Mouse (Mus musculus): ENCODE data around the gene Zfp987.
"Not testable (repeated sequence)": the region's sequence is repeated elsewhere in the genome, so short reads cannot be mapped to it uniquely, and the experiment has no call there.

The Zfp987 gene

GRCm38 (mm10) chr4:146096998-146097397, at the start of gene Zfp987:
Zfp987 (plus strand) TSS chr4:146097298.
- DNase-seq (ENCODE audit: extremely low spot score, low read depth, low spot score), result not testable (repeated sequence)

GRCm38 (mm10) chr4:146052536-146052935, 44.6 kb upstream of the Zfp987 start:
- DNase-seq (ENCODE audit: extremely low spot score, low read depth, low spot score), result not testable (repeated sequence)

- DNase-seq (ENCODE audit: extremely low spot score, low read depth, low spot score), result not testable (repeated sequence)
These were observed 43.7 kb upstream of the Zfp987 start for GRCm38 (mm10) chr4:146053445-146053844.

DNA sequence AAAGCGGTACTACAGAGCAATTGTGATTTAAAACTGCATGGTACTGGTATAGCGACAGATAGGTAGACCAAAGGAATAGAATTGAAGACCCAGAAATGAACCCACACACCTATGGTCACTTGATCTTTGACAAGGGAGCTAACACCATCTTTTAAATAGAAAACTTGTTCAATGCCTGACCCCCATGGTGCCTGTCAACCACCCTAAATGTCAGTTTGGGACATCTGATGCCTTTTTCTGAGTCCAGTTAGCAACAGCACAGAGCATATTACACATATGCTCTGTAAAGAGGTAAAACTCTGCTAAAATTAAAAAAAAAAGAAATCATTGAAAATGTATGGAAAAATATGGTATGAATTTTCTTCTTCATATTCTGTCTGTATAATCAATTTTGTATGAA, 41.8 kb upstream of the Zfp987 start:
- DNase-seq (ENCODE audit: extremely low spot score, low read depth, low spot score), result no peak

DNA sequence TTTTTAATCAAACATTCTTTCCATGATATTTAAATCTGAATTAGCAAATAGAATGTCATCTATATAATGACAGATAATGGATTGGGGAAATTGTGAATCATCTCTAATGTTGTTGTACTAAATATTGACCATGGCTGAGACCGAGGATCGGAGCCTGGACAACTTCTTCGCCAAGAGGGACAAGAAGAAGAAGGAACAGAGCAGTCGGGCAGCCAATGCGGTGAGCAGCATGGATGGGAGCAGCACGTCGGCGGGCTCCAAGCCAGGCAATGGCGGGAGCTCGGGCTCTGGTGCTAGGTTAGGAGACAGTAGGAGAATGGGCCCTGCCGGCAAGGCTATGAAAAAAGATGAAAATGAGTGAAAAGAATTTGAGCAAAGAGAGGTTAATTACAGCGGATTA, 38.5 kb upstream of the Zfp987 start:
- not testable (repeated sequence) for DNase-seq (ENCODE audit: extremely low spot score, low read depth, low spot score)

DNA sequence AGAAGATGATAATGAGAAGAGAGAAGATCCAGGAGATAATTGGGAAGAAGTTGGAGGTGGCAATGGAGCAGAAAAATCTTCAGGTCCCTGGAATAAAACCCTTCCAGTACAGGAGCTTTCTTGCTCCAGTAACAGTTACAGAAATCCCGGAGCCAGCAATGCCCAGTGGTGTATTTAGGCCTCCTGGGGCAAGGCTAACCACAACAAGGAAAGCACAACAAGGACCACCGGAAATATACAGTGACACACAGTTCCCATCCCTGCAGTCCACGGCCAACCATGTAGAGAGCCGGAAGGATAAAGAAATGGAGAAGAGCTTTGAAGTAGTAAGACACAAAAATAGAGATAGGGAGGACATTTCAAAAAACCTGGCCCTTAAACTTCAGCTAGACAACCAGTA, 38.0 kb upstream of the Zfp987 start:
- DNase-seq (ENCODE audit: extremely low spot score, low read depth, low spot score), result not testable (repeated sequence)

- not testable (repeated sequence) for DNase-seq (ENCODE audit: extremely low spot score, low read depth, low spot score)
These were observed 37.0 kb upstream of the Zfp987 start for GRCm38 (mm10) chr4:146059974-146060693.

DNA sequence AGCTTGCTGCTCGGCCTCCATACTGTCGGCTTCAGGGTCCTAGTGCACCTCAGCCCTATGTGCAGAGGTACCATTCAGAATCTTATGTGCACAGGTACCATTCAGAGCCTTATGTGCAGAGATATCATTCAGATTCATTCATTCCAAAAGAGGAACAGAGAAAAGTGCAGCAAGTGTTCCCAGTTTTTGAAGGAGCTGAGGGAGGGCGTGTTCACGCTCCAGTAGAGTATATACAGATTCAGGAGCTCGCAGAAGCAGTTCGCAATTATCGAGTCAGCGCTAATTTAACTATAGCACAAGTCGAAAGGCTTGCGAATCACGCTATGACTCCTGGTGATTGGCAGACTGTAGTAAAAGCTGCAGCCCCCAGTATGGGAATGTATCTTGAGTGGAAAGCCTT, 36.0 kb upstream of the Zfp987 start:
- not testable (repeated sequence) for DNase-seq (ENCODE audit: extremely low spot score, low read depth, low spot score)

GRCm38 (mm10) chr4:146062021-146062420, 35.1 kb upstream of the Zfp987 start:
- not testable (repeated sequence) for DNase-seq (ENCODE audit: extremely low spot score, low read depth, low spot score)

- DNase-seq (ENCODE audit: extremely low spot score, low read depth, low spot score), result not testable (repeated sequence)
These were observed 34.1 kb upstream of the Zfp987 start for GRCm38 (mm10) chr4:146063001-146063400.

- not testable (repeated sequence) for DNase-seq (ENCODE audit: extremely low spot score, low read depth, low spot score)
These were observed 33.5 kb upstream of the Zfp987 start for GRCm38 (mm10) chr4:146063621-146064020.

- not testable (repeated sequence) for DNase-seq (ENCODE audit: extremely low spot score, low read depth, low spot score)
These were observed 32.3 kb upstream of the Zfp987 start for GRCm38 (mm10) chr4:146064807-146065206.

DNA sequence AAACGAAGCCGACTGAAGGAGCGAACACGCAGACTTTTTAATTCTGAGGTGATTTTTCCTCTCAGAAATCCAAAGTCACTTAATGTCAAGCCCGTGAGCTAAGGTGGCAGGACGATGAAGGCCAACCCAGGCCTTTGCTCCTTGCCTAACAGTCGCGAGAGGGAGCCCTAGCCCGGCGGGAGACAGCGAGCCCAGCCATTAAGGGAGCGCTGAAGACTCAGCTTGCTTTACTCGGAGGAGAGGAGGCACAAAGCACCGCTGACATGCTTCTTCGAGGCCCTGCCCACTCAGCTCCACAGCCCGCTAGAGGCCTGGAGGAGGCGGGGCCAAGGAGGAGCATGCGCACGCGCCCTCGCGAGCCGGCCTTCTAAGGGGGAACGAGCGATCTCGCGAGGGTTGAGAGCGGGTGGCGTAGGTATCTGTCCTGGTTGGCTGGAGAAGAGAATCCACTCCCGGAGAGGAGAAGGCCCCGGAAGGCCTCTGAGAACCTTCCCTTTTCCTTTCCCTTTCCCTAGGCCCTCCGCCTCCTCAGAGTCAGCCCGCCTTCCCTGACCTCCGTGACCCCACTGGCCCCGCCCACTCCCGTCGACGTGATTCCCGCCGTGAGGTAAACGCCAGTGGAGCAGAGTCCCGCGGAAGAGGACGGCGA, 30.0 kb upstream of the Zfp987 start:
- DNase-seq (ENCODE audit: extremely low spot score, low read depth, low spot score), result not testable (repeated sequence)

- DNase-seq (ENCODE audit: extremely low spot score, low read depth, low spot score), result not testable (repeated sequence)
These were observed 29.5 kb upstream of the Zfp987 start for GRCm38 (mm10) chr4:146067594-146067993.

GRCm38 (mm10) chr4:146073264-146073663, 23.8 kb upstream of the Zfp987 start:
- not testable (repeated sequence) for DNase-seq (ENCODE audit: extremely low spot score, low read depth, low spot score)

GRCm38 (mm10) chr4:146101448-146101847, 4.3 kb downstream of the Zfp987 start:
- not testable (repeated sequence) for DNase-seq (ENCODE audit: extremely low spot score, low read depth, low spot score)

DNA sequence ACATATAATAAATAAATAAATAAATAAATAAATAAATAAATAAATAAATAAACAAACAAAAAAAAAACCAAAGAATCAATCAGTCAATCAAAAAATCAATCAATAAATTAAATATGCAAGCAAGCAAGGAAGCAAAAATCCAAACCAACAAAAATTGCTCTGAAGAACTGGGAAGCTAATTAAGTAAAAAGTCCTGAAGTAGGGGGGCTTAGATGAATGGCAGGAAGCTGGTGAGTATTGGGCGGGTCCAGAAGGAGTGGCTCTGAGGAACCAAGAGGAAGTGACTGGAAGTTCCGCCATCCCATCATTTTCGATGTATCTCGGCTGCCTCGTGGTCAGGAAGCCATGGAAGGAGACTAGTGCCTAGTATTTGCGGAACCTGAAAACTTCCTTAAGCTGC, 59.4 kb downstream of the Zfp987 start, which contains the start of gene Zfp600:
TSS of gene Zfp600 (plus strand) at position 301 of the 400 bp plus-strand sequence.
- not testable (repeated sequence) for DNase-seq (ENCODE audit: extremely low spot score, low read depth, low spot score)

DNA sequence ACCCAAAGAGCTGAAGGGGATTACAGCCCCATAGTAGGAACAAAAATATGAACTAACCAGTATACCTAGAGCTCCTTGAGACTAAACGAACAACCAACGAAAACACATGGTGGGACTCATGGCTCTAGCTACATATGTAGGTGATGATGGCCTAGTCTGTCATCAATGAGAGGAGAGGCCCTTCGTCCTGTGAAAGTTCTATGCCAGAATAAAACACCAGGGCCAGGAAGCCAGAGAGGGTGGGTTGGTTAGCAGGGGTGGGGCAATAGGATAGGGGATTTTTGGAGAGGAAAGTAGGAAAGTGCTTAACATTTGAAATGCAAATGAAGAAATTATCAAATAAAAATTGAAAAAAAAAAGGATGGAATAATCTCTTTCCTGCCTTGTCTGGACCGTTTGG, 65.8 kb downstream of the Zfp987 start:
- DNase-seq (ENCODE audit: extremely low spot score, low read depth, low spot score), result not testable (repeated sequence)

DNA sequence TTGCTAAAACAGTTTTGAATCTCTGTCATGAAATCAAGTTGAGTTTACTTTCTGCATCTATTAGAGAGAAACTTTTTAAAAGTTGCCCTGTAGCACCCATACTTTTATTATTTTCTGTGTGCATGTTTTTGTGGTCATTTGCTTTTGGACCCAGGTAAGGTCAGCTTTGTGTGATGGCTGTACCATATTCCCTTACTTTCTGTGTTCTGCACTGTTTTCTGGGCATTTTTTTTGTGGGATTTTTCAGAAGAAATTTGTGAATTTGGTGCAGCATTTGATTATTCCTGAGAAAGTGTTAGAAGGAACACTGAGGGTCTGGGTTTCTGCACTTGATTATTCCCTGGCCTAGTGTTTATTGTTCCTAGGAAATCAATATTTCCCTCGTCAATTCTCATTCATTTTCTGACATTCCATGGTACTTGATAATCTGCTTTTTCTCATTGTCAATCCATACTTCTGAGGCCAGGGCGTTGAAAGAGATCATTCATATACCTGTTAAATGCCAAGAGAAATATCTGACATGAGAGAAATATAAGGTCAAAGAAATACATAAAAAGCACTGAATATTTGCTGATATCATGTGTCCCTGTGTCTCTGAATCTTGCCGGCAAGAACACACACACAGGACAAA, 70.2 kb downstream of the Zfp987 start:
- DNase-seq (ENCODE audit: extremely low spot score, low read depth, low spot score), result not testable (repeated sequence)

DNA sequence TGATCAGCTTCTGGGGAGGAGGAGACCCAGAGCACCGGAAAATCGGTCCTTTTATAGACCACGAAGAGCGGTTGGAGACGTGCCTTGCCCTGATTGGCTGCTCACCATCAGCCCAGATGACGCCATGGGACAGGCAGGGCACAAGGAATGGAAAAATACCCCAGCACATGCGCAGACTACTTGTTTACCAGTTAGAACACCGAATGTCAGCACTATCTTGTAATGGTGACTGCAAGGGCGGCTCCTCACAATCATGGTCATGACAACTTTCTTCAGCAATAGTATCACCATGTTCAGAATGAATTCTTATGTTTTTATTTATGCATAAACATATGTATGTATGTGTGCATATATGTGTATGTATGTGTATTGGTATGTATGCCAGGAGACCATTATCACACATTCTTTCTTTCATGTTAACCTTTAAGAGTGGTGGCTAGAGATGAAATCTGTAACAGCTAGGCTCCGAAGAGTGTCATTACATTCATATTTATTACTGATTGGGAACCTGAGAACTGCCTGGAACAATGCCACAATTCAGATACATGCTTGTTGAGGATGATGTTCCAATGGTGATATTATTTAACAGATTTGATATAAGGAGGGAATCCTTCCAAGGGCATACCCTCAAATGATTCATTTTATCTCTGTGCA, 70.9 kb downstream of the Zfp987 start:
- not testable (repeated sequence) for DNase-seq (ENCODE audit: extremely low spot score, low read depth, low spot score)

DNA sequence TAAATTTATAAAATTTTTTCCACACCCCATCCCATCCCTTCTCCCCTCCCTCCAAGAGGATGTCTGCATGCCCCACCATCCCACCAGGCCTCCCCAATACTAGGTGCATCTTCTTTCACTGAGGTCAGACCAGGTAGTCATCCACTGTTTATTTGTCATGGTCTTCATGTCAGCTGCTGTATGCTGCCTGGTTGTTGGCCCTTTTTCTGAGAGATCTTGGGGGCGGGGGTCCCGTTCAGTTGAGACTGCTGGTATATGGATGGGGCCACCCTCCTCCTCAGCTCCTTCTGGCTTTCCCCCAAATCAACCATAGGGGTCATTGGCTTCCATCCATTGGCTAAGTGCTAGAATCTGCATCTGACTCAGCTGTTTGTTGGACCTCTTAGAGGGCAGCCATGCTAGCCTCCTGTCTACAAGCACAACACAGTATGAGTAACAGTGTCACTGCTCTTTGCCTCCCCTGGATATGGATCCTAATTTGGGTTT, 71.7 kb downstream of the Zfp987 start:
- DNase-seq (ENCODE audit: extremely low spot score, low read depth, low spot score), result not testable (repeated sequence)
